Mouse (Mus musculus): ENCODE measurements around the gene Ifi27l2b.
A peak's percentile ranks its signal among the peaks of the same experiment; 100 is the strongest.

The Ifi27l2b gene

DNA sequence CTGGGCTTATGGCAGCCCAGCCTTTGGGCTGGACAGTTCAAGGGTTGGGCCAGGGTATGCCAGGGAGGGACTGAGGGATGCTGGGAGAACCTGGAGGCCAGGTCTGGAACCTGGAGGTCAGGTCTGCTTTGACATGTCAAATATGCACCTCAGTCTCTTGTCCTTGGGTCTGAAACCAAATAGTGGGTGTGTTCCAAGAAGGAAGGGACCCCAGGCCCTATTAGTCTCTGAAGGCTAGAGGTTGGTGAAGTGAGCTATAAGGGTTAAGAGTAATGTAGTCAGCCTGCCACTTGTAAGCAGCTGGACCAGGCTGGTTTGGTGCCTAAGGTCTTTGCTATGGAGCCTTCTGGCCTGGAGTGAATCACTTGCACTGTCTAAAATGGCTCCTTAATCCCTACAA is 22.2 kb downstream of the Ifi27l2b start:
- DNase-seq: no peak

DNA sequence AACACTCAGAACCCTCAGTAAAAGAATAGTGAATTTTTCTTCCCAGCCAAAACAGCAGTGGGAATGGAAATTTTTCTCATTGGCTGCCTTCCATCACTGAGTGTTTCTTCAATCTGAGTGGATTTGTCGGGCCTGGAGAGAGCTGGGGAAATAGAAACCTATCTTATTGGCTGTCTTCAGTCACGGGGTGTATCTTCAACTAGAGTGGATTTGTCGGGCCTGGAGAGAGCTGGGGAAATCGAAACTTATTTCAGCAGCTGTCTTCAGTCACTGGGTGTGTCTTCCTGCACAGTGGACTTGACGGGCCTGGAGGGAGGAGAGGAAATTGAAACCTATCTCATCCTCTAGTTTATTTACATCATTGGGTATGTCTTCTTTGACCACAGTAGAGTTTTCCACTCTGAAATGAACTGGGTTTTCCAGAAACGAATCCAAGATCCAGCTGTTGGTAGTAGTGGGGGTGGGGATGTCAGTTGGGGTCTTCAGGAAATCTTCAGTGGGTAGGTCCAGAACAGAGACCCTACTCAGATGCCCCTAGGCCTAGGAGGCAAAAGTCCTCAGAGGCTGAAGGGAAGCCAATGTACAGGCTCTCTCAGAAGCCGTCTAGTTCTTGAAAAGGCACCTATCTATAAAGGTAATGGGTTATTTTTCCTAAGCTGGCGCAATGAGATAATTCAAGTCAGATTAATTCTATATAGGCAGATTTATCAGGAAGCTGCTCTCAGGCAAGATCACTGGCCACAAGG is 22.9 kb downstream of the Ifi27l2b start, which contains the start of gene Ifi27:
TSS of gene Ifi27 (plus strand) at position 226 of the 746 bp plus-strand sequence.
- no peak for DNase-seq

- no peak for DNase-seq
Measured at GRCm38 (mm10) chr12:103433430-103433829, 23.6 kb downstream of the Ifi27l2b start.

DNA sequence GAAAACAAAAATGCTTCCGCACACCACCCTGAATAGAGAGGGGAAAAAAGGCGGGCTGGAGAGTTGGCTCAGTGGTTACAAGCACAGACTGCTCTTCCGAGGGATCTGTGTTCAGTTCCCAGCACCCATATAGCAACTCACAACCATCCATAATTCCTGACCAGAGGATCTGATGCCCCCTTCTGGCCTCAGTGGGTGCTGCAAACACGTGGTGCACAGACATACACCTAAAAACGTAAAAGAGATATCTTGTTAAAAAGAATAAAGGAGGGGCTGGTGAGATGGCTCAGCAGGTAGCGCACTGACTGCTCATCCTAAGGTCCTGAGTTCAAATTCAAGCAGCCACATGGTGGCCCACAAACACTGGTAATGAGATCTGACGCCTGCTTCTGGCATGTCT is 30.3 kb downstream of the Ifi27l2b start:
- DNase-seq: peak; percentile 69

DNA sequence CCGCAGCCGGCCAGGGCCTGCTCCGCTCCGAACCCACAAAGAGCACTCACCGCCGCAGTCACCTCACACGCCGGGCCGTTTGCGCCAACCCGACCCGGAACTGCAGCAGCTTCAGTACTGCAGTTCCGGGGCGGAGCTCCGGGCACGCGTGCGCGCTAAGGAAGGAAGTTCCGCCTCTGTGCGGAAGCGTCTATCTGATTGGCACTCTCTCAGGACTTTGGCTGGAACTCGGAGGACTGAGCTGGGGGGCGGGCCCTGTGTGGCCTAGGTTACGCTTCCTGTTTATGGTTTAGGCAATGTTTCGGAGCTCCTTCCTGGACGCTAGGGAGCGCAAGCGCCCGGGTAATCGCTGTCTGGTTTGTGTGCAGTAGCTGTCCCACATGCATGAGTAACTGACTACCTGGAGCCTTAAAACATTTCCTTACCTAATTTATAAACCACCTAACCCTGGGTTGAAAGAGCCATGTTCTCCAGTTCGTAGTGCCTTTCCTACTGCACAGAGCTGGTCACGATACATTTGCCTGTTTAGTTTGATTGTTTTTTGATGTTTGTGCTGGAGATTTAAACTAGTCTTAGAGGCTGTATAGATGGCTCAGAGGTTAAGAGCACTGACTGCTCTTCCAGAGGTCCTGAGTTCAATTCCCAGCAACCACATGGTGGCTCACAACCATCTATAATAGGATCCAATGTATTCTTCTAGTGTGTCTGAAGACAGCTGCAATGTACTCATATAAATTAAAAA is 31.1 kb downstream of the Ifi27l2b start, which contains the start of gene Ddx24:
TSS of gene Ddx24 (minus strand) at position 102 of the 742 bp plus-strand sequence.
- peak; percentile 99 for DNase-seq

DNA sequence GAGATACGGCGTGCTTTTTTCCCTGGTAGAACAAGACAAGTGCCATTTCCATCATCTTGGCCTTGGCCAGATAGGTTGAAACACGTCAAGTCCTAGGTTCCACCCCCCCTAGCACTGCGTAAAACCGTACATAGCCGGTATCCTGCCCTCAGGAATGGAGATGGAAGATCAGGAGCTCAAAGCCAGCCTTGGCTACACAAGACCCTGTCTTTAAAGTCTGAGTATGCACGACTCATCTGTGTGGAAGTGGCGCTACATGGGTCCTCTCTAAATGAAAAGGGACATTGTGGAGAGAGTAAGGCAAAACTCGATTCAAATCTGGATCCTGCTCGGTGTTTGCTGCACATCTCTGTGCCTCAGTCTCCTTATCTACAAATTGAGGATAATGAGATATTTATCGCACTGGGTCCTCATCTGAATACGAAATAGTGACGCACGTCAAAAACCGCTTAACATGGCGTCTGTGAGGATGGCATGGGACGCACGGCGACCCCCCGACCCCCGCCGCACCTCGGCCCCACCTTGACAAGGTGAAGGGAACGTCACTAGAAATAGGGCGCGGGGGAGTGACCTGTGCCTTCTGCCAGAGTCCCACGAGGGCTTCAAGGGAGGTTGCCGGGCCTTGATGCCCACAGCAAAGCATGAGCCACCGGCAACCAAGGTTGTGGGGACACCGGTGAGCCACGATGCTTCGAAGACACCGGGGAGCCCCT is 31.9 kb downstream of the Ifi27l2b start:
- DNase-seq: peak; percentile 63

- DNase-seq: peak; percentile 51
Measured at GRCm38 (mm10) chr12:103408144-103408543, 48.9 kb downstream of the Ifi27l2b start.

- no peak for DNase-seq
Measured at GRCm38 (mm10) chr12:103407720-103408119, 49.3 kb downstream of the Ifi27l2b start, which contains the start of gene 9330161L09Rik. Gene 9330161L09Rik, minus strand, starts transcription at chr12:103407820.

DNA sequence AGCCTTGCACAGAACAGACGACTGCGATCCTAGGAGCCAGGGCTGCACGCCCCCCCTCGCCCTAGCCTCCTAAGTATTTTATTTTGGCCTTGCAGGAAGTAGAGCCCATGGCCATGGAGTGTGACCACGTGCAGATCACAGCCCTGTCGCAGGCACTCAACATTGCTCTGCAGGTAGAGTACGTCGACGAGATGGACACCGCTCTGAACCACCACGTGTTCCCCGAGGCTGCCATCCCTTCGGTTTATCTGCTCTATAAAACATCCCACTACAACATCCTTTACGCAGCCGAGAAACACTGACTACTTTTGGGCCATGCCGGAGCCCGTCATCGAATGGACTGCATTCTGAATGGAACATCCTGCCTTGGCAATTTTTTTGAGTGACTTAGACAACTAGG is 52.9 kb downstream of the Ifi27l2b start:
- DNase-seq: no peak
